In genomic region chr11:20741201-20742100, GRCm38 (mm10) we compare ENCODE assay signal across 8 mouse cellular contexts. TPM values are rescaled to one million over a fixed set of nuclear protein-coding genes. Genes with fewer than 3 reads are reported as not detected.
DNase-seq lines count a peak whose midpoint lies in the region; ATAC-seq and TF ChIP-seq lines count a peak whose summit lies in the region.

TSS of gene Aftph (minus strand) at chr11:20741589.

- DNase-seq in 3T3-L1 (ENCODE audit: low read depth, low spot score), result peak; percentile 97
- peak; percentile 92 to 98 for DNase-seq in adrenal gland, postnatal 4 days (ENCODE audit: low spot score in 2 of 2)
- DNase-seq in embryonic facial prominence, embryonic 14.5 days (ENCODE audit: low spot score), result peak; percentile 99
- peak; percentile 95 to 97 for DNase-seq in heart, adult 2 months
- DNase-seq in kidney, adult 8-10 months, result peak; percentile 97 to 98
- peak; percentile 92 to 99 for DNase-seq in spleen, postnatal 10 days (ENCODE audit: low spot score in 2 of 2)

- H3K79me2 ChIP-seq in heart, adult 2 months (replicated peaks; ENCODE audit: control insufficient read depth, insufficient read depth, low read length), result no peaks in the 10 kb centered on the region; the same call in 1 of the 2 replicates

- no peaks in the 10 kb centered on the region for H3K4me1 ChIP-seq in embryonic facial prominence, embryonic 14.5 days (ENCODE audit: control insufficient read depth, insufficient read depth, low read length)
- peaks cover 2% of the 10 kb centered on the region; the same call in 1 of the 2 replicates for H3K4me1 ChIP-seq in heart, adult 2 months (ENCODE audit: control insufficient read depth, insufficient read depth, low read length)
- H3K4me1 ChIP-seq in limb, embryonic 13.5 days, result peaks cover 5% of the 10 kb centered on the region
- peaks cover 9% of the 10 kb centered on the region for H3K4me1 ChIP-seq in midbrain, embryonic 16.5 days (ENCODE audit: control insufficient read depth, insufficient read depth, low read length)

- no peaks in the 10 kb centered on the region for H3K36me3 ChIP-seq in embryonic facial prominence, embryonic 14.5 days (ENCODE audit: control insufficient read depth, insufficient read depth, low read length)
- no peaks in the 10 kb centered on the region for H3K36me3 ChIP-seq in heart, adult 2 months (ENCODE audit: control insufficient read depth, insufficient read depth, low read length)
- H3K36me3 ChIP-seq in limb, embryonic 13.5 days, result no peaks in the 10 kb centered on the region
- no peaks in the 10 kb centered on the region for H3K36me3 ChIP-seq in midbrain, embryonic 16.5 days (ENCODE audit: control insufficient read depth, insufficient read depth, low read length)

- no peaks in the 10 kb centered on the region for H3K9me3 ChIP-seq in embryonic facial prominence, embryonic 14.5 days (ENCODE audit: control insufficient read depth, low read length)
- no peaks in the 10 kb centered on the region for H3K9me3 ChIP-seq in limb, embryonic 13.5 days
- no peaks in the 10 kb centered on the region for H3K9me3 ChIP-seq in midbrain, embryonic 16.5 days (replicated peaks; ENCODE audit: control insufficient read depth, low read length, poor library complexity, severe bottlenecking)

- under 1% methylated on average over 51 of the region's 81 CpGs for WGBS in embryonic facial prominence, embryonic 14.5 days
- WGBS in heart, adult 2 months, result under 1% methylated on average over 71 of the region's 81 CpGs
- under 1% methylated on average over 65 of the region's 81 CpGs for WGBS in limb, embryonic 13.5 days
- WGBS in midbrain, embryonic 16.5 days, result under 1% methylated on average over 49 of the region's 81 CpGs

- peak; percentile 91 for TF ChIP-seq POLR2A in heart, adult 2 months (IDR thresholded peaks at IDR 0.05; ENCODE audit: insufficient read depth, low read depth, low read length)

- H3K9ac ChIP-seq in embryonic facial prominence, embryonic 14.5 days (ENCODE audit: low read depth, low read length), result peak within 1 kb of the TSS; percentile 89
- H3K9ac ChIP-seq in heart, adult 2 months (ENCODE audit: low read depth, low read length), result peak within 1 kb of the TSS; percentile 87
- H3K9ac ChIP-seq in limb, embryonic 13.5 days, result peak within 1 kb of the TSS; percentile 86
- peak within 1 kb of the TSS; percentile 92 for H3K9ac ChIP-seq in midbrain, embryonic 16.5 days (ENCODE audit: low read depth, low read length)

- peak within 1 kb of the TSS; percentile 97 for H3K27ac ChIP-seq in embryonic facial prominence, embryonic 14.5 days (replicated peaks; ENCODE audit: low read depth, low read length)
- H3K27ac ChIP-seq in heart, adult 2 months, result peak within 1 kb of the TSS; percentile 81
- H3K27ac ChIP-seq in limb, embryonic 13.5 days, result peak within 1 kb of the TSS; percentile 85
- H3K27ac ChIP-seq in midbrain, embryonic 16.5 days (ENCODE audit: low read length), result peak within 1 kb of the TSS; percentile 96

- TF ChIP-seq EP300 in heart, adult 2 months (IDR thresholded peaks at IDR 0.05; ENCODE audit: insufficient read depth, low read depth, low read length), result peak; percentile 72; the same call in 1 of the 2 replicates

- H3K4me2 ChIP-seq in embryonic facial prominence, embryonic 14.5 days (ENCODE audit: low read depth, low read length), result peak within 1 kb of the TSS; percentile 91
- H3K4me2 ChIP-seq in limb, embryonic 13.5 days (replicated peaks), result peak within 1 kb of the TSS; percentile 86
- H3K4me2 ChIP-seq in midbrain, embryonic 16.5 days (ENCODE audit: low read length), result peak within 1 kb of the TSS; percentile 91

- intact Hi-C loops in heart, adult 2 months (cut with DNase I), result loop anchor here (2.0 to 5.0 kb wide), 5 partner anchors 39 to 287 kb away; partner anchors contain the start of gene Sertad2

- H3K27me3 ChIP-seq in embryonic facial prominence, embryonic 14.5 days (replicated peaks; ENCODE audit: control insufficient read depth, insufficient read depth, low read length), result no peaks in the 10 kb centered on the region
- H3K27me3 ChIP-seq in heart, adult 2 months (ENCODE audit: control insufficient read depth, insufficient read depth, low read length), result no peaks in the 10 kb centered on the region
- H3K27me3 ChIP-seq in limb, embryonic 13.5 days, result no peaks in the 10 kb centered on the region
- H3K27me3 ChIP-seq in midbrain, embryonic 16.5 days (ENCODE audit: control insufficient read depth, insufficient read depth, low read depth, low read length), result no peaks in the 10 kb centered on the region

- peak; percentile 98 for ATAC-seq in embryonic facial prominence, embryonic 14.5 days (ENCODE audit: low read depth)
- ATAC-seq in limb, embryonic 13.5 days (ENCODE audit: low FRiP score, low read depth), result peak; percentile 99
- peak; percentile 99 for ATAC-seq in midbrain, embryonic 16.5 days

- peak within 1 kb of the TSS; percentile 96 for H3K4me3 ChIP-seq in embryonic facial prominence, embryonic 14.5 days (ENCODE audit: low read depth, low read length)
- peak within 1 kb of the TSS; percentile 60 for H3K4me3 ChIP-seq in heart, adult 2 months
- H3K4me3 ChIP-seq in limb, embryonic 13.5 days, result peak within 1 kb of the TSS; percentile 97
- H3K4me3 ChIP-seq in midbrain, embryonic 16.5 days (ENCODE audit: low read depth, low read length), result peak within 1 kb of the TSS; percentile 96

- no peak for TF ChIP-seq CTCF in heart, adult 2 months (IDR thresholded peaks at IDR 0.05)

RNA-seq across cellular contexts. Expression of gene Aftph, which starts in this region (rescaled TPM):
- total RNA-seq in adrenal gland, postnatal 4 days (2021), result 10 to 100 TPM; 51.0 to 54.1 TPM
- 18.6 and 21.3 TPM in 2 replicates for polyA plus RNA-seq in embryonic facial prominence, embryonic 14.5 days (2014; fragmentation: Nextera tagmentation; extraction: Ambion mirVana)
- total RNA-seq in heart, adult 2 months (2021), result 10 to 100 TPM; 22.5 to 22.7 TPM
- polyA plus RNA-seq in heart, adult 2 months (2012; rRNA removed), result 18.9 and 28.2 TPM in 2 replicates
- 17.0 and 19.6 TPM in 2 replicates for polyA plus RNA-seq in limb, embryonic 13.5 days (2015; fragmentation: Nextera tagmentation; extraction: Ambion mirVana)
- polyA plus RNA-seq in midbrain, embryonic 16.5 days (2015; fragmentation: Nextera tagmentation; extraction: Ambion mirVana), result 36.0 and 39.8 TPM in 2 replicates

Comparison
In these comparisons a context has a peak if more than half of its experiments do, and no peak if none do; other contexts are left out.
1. Peak in every context shown above with its lines: DNase-seq, ATAC-seq, H3K4me3 ChIP-seq and H3K27ac ChIP-seq.